Mouse (Mus musculus) MEL (cell line): Measurements from ENCODE around the gene Rex1bd.

Experiments
- CTCF ChIP-seq, 3 experiments: IDR thresholded peaks in 2 of 3; conservative IDR thresholded peaks in 1 of 3; 2 replicates each; pipeline ENCODE4 v1.5.1; 2011 to 2012; ENCODE audit warnings: low read length in 3 of 3, low read depth in 2 of 3, mild to moderate bottlenecking in 2 of 3, improper control_type of control experiment in 1 of 3, inconsistent platforms in 1 of 3, mixed read lengths in 1 of 3, moderate library complexity in 1 of 3; ENCODE audit not compliant: control insufficient read depth in 1 of 3, insufficient read depth in 1 of 3, poor library complexity in 1 of 3, severe bottlenecking in 1 of 3
- ELF1 ChIP-seq: IDR thresholded peaks from 2 replicates; pipeline ENCODE4 v1.6.1; 2014; ENCODE audit warnings: low read depth, mild to moderate bottlenecking, inconsistent platforms, low read length, improper control_type of control experiment, moderate library complexity
- EP300 ChIP-seq, 2 experiments: IDR thresholded peaks; 2 replicates each; pipeline ENCODE4 v1.6.1; 2011; ENCODE audit warnings: improper control_type of control experiment in 2 of 2, low read length in 2 of 2, low read depth in 1 of 2, mild to moderate bottlenecking in 1 of 2
- GATA1 ChIP-seq: IDR thresholded peaks from 2 replicates; pipeline ENCODE4 v1.6.1; 2011; ENCODE audit warnings: low read depth, low read length, improper control_type of control experiment
- HCFC1 ChIP-seq: IDR thresholded peaks from 2 replicates; pipeline ENCODE4 v1.6.1; 2012; ENCODE audit warnings: low read depth, mild to moderate bottlenecking, inconsistent platforms, low read length, improper control_type of control experiment, moderate library complexity
- JUND ChIP-seq: IDR thresholded peaks from 2 replicates; pipeline ENCODE4 v1.6.1; 2011; ENCODE audit warnings: low read depth, mild to moderate bottlenecking, improper control_type of control experiment, low read length
- MAFK ChIP-seq: IDR thresholded peaks from 2 replicates; pipeline ENCODE4 v1.6.1; 2011; ENCODE audit warnings: low read depth, mild to moderate bottlenecking, low read length, improper control_type of control experiment, borderline replicate concordance
- POLR2A ChIP-seq, 2 experiments: IDR thresholded peaks; 2 replicates each; pipeline ENCODE4 v1.6.1; 2011 to 2012; ENCODE audit warnings: low read length in 2 of 2, mild to moderate bottlenecking in 2 of 2, control low read depth in 1 of 2, improper control_type of control experiment in 1 of 2, low read depth in 1 of 2, moderate library complexity in 1 of 2; ENCODE audit not compliant: control insufficient read depth in 1 of 2, insufficient read depth in 1 of 2, poor library complexity in 1 of 2
- RCOR1 ChIP-seq: IDR thresholded peaks from 2 replicates; pipeline ENCODE4 v1.6.1; 2012; ENCODE audit warnings: low read depth, mild to moderate bottlenecking, inconsistent platforms, low read length, improper control_type of control experiment
- TAL1 ChIP-seq: IDR thresholded peaks from 2 replicates; pipeline ENCODE4 v1.6.1; 2012; ENCODE audit warnings: mild to moderate bottlenecking, inconsistent platforms, low read length, moderate library complexity, mixed read lengths
- TCF12 ChIP-seq: IDR thresholded peaks from 2 replicates; pipeline ENCODE4 v1.6.1; 2014; ENCODE audit warnings: low read depth, mild to moderate bottlenecking, inconsistent platforms, low read length, improper control_type of control experiment, moderate library complexity
- USF1 ChIP-seq: IDR thresholded peaks from 2 replicates; pipeline ENCODE4 v1.6.1; 2014; ENCODE audit warnings: low read depth, mild to moderate bottlenecking, inconsistent platforms, low read length, improper control_type of control experiment, moderate library complexity
- ZC3H11A ChIP-seq: IDR thresholded peaks from 2 replicates; pipeline ENCODE4 v1.6.1; 2012; ENCODE audit warnings: low read depth, mild to moderate bottlenecking, inconsistent platforms, low read length, improper control_type of control experiment

DNA sequence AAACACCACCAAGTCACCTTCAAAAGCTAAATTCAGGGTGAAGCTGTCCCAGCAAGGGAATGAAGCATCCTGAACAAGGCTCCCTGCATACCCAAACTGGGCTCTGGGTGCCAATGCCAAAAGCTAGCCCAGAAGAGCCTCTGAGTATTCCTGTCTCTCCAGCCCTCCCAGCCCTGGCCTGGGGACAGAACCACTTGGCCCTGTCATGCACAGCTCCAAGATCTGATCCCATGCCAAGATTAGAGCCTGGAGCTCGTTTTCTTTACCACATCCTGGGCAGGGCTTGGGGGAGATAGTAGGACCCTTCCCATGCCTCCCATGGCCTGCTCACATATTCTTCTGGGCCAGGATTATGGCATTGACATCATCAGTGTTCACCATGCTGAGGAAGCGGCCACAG is 13.1 kb upstream of the Rex1bd start:
- TF ChIP-seq EP300 (IDR thresholded peaks at IDR 0.05; ENCODE audit: low read depth in 1 of 2, low read length in 2 of 2): no peak
- TF ChIP-seq POLR2A (IDR thresholded peaks at IDR 0.05; ENCODE audit: control insufficient read depth in 1 of 2, insufficient read depth in 1 of 2, low read depth in 1 of 2, low read length in 2 of 2, poor library complexity in 1 of 2): no peak
- TF ChIP-seq HCFC1: no peak
- TF ChIP-seq TAL1: no peak
- no peak for TF ChIP-seq JUND
- no peak for TF ChIP-seq TCF12
- TF ChIP-seq RCOR1: no peak
- no peak for TF ChIP-seq MAFK
- TF ChIP-seq ELF1: no peak
- TF ChIP-seq GATA1: no peak
- TF ChIP-seq ZC3H11A: no peak
- TF ChIP-seq USF1: no peak
- no peak for TF ChIP-seq CTCF (IDR thresholded peaks at IDR 0.05 in 2 of 3, conservative IDR thresholded peaks at IDR 0.05 in 1 of 3; ENCODE audit: control insufficient read depth in 1 of 3, insufficient read depth in 1 of 3, low read depth in 2 of 3, low read length in 3 of 3, poor library complexity in 1 of 3, severe bottlenecking in 1 of 3)
